Mouse (Mus musculus): ENCODE measurements around the gene Lrba.

The Lrba gene

DNA sequence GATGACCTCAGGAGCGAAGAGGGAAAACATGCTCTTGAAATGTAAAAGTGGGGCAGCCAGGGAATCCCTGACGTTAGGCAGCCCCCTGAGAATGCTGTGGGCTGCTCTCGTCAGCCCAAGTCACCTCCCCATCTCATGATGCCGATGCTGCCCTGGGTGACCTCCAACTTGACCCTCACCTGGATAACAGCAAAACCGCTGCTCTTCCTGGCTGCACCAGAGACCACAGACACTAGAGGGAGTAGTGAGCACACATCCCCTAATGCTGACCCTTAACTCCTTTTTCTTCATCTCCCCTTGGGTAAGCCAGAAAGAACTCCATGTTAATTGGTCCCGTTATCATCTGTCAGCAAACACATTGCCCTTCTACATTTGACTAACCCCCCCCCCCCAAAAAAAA lies 572.2 kb downstream of the Lrba start:
- DNase-seq (ENCODE audit: low spot score): no peak

DNA sequence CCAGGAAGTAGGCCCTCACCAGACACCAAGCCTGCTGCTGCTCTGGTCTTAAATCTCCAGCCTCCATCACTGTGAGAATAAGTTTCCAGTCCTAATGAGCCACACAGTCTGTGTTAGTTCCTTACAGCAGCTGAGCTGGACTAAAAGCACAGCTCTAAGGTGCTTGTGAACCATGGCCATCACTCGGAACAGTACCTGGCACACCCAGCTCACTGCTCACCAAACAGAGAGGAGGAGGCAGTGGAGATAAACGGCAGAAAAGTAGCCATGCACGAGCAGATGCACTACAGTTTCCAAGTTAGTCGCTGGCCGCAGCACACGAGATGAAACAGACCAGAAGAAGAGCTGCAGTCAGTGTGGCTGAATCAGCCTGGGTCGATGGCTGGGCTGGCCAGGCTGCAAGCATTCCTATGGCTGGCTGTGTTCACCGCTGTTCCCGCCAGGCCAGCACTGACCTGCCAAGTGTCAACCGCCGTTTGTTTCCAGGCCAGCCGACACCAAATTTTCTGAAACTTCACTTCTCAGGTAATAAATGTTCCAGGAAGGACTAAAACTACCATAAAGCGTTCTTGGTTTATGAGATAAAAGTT lies 573.5 kb downstream of the Lrba start:
- no peak for DNase-seq (ENCODE audit: low spot score)

DNA sequence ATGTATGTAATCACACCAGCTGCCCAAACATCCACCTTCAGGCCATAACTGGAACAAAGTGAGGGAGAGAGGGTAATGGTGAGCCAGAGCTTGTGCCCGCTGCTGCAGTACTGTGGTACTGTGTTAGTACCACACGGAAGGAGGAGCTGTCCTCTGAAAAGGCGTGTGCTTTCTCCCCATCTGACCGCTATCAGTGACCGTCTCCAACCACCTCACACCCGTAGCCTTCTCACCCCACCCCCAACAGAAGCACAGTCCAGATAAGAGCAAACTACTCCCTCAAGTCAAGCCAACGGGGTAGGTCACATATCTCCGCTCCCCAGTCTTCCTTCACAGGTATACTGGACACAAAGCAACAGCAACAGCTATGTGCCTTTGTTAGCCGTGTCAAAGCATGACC lies 574.6 kb downstream of the Lrba start:
- DNase-seq (ENCODE audit: low spot score): no peak

DNA sequence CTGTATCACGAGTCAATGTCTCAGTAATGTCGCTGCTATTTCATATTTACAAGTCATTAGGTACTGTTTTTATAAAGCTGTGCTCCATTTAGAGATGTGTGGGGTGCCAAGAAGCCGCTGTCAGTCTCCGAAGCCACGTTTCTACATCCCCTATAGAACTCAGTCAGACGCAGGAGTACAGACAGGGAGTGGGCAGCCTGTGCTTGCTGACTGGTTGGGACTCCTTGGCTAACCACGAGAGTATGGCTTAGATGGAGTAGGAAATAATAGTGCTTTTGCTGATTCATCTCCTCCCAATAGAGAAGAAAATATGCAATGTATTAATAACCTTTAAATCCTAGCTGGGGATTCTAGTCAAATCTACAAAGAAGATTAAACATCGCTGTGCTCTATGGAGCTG lies 576.4 kb downstream of the Lrba start:
- DNase-seq (ENCODE audit: low spot score): no peak

DNA sequence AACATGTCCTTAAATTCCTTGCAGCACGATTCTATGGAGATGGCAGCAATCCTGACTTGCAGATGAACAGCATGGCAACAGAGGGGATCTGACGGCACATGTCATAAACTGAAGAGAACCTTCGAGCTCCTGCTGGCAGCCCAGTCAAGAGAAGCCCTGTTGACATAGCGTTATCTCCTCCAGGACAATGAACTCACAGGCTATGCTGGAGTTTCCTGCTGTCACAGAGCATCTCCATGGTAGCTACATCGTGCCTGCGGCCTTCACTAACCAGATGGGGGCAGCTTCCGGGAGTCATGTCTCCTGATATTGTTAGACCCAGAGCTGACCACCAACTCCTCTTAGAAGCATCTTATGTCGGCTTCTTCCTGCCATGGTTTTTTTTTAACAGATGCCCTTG lies 578.3 kb downstream of the Lrba start:
- no peak for DNase-seq (ENCODE audit: low spot score)

DNA sequence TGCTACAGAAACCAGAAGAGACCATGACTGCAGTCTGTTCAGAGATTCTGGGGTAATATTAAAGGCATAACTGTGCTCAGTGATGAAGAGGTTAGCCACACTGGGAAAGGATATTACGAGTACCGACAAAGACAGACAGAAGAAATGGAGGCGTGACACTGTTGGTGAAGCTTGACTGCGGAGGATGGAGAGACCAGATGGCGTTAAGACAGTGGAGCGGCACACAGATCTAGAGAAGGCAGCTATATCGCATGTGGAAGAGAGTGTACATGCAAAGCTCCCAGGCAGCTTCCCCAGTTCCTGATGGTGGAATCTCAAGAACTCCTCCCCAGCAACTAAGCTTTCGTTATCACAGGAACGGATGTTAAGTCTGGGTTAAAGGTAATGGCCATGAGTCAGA lies 579.8 kb downstream of the Lrba start:
- no peak for DNase-seq (ENCODE audit: low spot score)

DNA sequence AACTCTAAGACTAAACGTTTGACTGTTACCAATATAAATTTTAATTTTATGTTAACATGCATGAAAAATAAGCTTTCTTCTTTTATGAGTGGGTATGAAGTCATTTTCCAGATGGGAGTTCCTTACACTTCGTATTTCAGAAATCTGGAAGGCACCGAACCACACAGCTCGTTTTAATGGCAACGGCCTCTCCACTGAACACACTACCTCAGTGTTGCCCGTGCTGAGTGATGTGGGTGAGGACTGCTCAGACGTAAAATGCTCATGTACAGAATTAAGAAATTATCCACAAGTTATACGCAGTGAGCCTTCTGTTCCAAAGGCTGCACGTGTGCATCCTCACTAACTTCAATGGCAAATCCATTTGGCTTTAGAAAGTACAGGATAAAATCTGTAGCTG lies 582.4 kb downstream of the Lrba start:
- DNase-seq (ENCODE audit: low spot score): no peak

DNA sequence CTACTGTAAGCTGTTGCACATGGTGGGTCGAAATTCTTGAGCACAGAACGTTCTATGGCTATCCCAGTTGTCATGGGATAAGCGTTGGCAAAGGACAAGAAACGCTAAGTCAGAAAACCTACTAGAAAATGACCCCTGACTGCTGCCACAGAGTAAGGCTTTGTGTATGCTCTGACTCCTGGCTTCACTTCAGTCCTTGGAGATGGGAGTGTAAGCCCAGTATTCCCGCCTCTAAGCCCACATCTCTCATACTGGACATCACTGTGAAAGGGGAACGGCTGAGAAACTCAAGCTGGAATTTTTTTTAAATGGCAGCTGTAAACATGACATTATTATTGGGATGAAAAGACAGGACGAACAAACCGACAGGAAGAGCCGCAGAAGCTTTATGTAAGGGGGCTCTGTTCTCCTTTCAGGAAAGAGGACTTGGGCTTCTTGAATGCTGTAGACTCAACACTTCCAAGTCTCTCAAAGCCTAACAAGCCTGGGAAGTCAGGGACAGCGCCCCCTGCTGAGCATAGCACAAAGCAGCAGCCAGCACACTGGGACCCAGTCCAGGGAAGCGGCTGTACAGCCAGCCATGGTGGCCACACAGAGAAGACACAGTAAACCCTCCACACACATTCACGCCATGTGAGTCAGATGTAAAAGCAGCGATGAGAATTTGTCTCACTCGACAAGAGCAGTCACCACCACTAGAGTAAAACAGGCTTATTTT lies 583.4 kb downstream of the Lrba start:
- DNase-seq (ENCODE audit: low spot score): peak; percentile 36

DNA sequence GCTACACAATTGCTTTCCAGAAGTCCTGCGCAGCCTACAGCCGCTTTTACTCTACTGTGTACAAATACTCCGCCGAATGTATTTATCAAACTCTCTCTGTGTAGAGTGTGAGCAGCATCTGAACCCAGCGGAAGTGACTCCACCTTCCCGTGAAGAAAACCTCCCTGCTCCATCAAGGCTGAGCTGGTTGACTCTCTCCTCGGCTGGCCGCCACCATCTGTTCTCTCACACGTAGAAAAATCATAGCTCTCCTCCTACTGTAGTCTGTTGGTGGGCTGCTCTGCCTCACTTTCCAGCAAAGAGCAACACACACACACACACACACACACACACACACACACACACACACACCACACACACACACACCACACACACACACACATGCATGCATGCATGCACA lies 584.7 kb downstream of the Lrba start:
- DNase-seq (ENCODE audit: low spot score): no peak

DNA sequence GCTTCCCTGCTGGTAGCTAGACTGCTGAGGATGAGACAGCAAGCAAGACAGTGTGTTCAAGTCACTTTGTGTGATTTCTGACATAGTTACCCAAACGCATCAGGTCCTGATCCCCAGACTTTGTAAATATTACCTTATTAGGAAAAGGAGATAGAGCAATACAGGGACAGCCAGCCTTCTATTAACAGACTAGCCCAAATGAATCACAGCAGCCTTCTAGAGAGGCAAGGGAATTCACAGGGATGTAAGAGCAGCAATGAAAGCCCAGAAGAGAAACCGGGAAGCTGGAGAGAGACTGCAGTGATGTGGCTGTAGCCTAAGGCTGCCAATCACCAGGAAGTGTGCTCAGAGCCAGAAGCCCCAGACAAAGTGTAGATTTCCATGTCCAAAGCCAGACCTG lies 585.2 kb downstream of the Lrba start:
- DNase-seq (ENCODE audit: low spot score): no peak

DNA sequence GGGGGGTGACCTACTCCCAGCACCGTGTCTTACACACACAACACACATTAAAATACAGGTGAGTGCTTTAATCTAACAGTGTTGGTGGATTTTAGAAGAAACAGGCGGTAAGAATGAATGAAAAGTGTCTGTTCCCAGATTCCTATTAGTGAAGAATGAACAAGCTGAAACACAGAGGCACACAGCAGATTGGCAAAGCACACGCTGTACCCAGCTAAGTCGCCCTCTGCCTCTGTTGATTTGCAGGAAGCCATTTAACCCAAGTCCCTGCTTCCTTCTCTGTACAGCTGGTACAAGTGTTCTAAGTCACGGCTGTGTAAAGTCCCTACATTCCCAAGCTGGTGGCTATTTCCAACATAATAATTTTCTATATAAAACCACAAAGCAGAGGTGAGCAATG lies 586.4 kb downstream of the Lrba start:
- no peak for DNase-seq (ENCODE audit: low spot score)

DNA sequence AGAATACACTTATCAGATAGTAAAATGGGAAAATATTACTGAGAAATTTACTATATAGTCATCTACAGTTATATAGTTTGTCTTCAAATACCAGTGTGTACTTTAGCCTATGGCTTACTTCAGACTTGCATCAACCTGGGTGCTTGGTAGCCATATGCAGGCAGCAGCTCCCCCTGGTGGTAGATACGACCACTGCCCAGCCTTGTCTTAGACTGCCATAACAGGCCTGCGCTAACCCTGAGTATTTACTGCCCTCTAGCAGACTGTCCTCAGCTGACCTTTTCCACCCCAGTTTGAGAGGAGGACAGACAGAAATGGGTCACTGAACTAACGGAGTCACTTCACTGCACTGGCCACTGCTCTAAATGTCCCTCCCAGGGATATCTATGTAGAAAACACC lies 588.2 kb downstream of the Lrba start:
- DNase-seq (ENCODE audit: low spot score): peak; percentile 82

DNA sequence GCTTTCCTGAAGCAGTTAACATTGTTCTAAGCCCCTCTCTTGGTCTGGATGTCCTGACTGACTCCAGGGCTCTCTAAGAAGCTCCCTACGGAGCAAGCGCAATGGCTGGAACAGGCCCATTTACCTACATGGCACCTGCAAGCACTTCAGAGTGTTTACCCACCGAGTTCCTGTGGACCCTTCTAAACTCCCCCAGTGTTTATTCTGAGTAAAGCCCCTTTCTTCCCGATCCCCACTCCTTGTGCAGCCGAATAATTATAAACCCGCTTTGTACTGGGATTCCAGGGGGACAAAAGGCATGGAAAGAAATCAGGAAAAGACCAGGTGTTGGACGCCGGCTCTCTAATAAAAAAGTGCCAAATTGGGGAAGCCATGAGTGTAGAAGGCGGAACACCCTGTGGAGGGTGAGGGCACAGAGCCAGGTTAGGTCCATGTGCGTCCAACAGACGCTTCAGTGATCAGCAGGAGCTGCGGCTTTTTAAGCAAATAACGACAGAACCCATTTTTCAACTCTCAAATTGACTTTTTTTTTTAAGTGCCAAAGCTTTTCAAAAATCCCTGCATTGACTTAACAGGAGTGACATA lies 593.6 kb downstream of the Lrba start:
- DNase-seq (ENCODE audit: low spot score): no peak

DNA sequence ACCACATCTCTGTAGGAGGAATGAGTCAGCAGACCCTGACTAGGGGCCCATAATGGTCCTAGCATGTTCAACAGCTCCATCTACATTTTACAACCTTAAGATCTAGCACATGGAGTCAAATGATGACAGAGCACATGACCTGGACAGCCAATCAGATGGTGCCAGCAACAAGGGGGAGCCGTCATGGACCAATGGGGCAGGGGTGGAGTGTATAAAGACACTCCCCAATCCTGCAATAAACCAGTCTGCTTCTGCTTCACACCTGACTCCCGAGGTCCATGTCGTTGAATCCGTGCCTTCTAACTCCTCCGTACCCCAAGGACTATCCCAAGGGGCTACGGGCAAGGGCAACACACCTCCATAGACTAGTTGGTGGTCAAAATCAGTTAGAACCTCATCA lies 594.9 kb downstream of the Lrba start:
- DNase-seq (ENCODE audit: low spot score): no peak

DNA sequence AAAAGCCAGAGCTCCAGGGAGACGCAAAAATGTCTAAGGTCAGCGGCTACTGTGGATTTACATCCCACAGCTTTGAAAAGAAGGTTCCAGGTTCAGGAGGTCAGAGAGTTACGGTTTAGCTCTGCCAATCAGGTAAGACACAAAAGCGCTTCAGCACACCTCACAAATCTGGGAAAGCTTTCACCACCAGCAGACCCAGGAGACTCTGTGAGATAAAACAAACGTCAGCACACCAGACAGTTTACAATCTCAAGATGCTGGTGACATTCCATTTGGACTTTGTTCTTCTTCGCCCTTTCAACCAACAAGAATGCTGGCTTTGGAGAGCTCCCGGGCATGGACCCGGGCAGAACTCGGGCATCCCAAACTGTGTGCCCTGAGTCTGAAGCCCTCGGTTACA lies 595.9 kb downstream of the Lrba start:
- no peak for DNase-seq (ENCODE audit: low spot score)

DNA sequence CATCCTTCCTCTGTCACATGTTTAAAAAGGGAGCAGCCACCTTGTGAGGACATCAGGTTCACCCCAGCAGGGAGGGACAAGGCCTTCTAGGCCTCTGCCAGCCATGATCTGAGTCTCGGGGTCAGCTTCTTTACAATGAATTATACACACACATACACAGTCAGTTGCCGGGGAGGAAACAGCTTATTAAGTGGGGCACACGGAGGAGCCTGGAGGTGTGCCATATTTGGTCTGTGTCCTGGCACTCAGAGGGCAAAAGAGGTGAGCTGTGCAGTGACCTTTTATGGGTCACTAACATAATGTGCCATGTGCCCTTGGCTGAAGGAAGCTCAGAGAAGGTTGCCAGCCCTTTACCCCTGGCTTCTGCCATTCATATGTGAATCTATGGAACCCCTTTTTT lies 596.9 kb downstream of the Lrba start:
- DNase-seq (ENCODE audit: low spot score): no peak

DNA sequence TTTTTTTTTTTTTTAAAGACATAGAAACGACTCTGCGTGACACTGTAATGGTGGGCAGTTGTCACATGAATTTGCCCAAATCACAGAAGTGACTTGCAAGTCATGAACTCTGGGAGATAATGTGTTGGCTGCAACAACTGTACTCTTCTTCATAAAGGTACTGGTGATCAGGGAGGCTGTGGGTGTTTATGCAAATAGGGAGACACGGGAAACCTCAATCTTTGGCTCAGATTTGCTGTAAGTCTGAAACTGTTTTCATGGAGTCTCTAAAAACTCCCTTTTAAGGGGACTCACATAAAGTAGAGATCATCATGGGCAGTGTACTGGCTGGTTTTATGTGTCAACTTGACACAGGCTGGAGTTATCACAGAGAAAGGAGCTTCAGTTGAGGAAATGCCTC lies 603.0 kb downstream of the Lrba start:
- no peak for DNase-seq (ENCODE audit: low spot score)

DNA sequence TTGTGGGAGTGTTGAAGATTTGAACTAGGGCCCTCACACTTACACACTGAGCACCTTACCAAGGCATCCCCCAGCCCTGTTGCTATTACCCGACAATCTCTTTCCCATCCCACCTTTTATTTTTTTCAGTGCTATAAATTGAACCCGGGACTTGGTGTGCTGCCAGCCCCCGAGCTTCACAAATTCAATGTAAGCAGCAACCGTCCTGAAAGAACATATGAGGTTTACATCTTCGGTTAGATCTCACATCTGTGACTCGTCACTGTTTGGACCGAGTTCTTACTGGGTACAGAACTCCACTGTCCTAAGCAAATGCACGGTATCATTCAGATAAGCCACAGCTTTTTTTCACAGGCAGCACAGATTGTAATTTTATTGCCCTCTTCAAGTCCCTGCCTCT lies 607.6 kb downstream of the Lrba start:
- DNase-seq (ENCODE audit: low spot score): no peak
